Mouse (Mus musculus): ENCODE measurements around the gene Icosl.
"Not testable (repeated sequence)": the region's sequence is repeated elsewhere in the genome, so short reads cannot be mapped to it uniquely, and the experiment has no call there.

Gene Icosl

DNA sequence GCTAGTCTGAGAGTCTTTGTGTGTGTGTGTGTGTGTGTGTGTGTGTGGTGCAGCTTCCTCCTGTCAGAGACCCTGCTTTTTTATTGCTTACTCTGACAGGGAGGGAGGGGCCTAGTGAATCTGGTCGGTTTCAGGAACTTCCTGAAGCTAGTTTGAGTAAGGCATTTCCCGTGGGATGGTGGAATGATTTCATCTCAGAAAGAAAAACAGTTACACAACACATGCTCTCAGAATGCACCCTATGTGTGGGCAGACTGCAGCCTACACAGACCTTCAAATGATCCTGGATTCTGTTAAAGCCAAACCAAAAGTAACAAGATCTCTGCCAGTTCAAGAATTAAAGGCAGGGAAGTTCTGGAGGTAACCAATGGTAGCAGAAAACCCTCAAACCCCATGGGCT, 46.1 kb downstream of the Icosl start:
- peak; percentile 19 for DNase-seq (ENCODE audit: low read depth, low spot score)

DNA sequence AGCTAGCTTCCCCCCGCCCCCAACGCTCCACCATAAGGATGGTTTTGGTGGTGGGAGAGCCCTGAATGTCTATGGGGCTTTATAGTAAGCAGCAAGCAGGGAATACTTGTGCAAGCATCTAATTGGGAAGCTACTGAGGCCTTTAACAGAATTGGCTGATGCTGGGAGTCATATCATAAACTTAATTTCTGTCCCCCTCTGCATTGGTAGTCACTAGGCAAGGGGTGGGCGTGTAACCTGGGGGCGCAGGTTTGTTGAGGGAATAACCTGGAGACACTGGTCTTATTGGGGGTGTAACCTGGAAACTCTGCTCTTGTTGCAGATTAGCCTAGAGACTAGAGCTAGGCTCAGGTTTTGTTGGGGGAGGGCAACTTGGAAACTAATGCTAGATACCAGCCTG, 50.3 kb downstream of the Icosl start:
- DNase-seq (ENCODE audit: low read depth, low spot score): no peak

GRCm38 (mm10) chr10:78124137-78124536, 55.0 kb downstream of the Icosl start:
- not testable (repeated sequence) for DNase-seq (ENCODE audit: low read depth, low spot score)

GRCm38 (mm10) chr10:78125061-78125460, 56.0 kb downstream of the Icosl start:
- DNase-seq (ENCODE audit: low read depth, low spot score): not testable (repeated sequence)

- DNase-seq (ENCODE audit: low read depth, low spot score): no peak
Observed at GRCm38 (mm10) chr10:78126311-78126710, 57.2 kb downstream of the Icosl start.

- DNase-seq (ENCODE audit: low read depth, low spot score): no peak
Observed at GRCm38 (mm10) chr10:78127046-78127870, 58.2 kb downstream of the Icosl start.

DNA sequence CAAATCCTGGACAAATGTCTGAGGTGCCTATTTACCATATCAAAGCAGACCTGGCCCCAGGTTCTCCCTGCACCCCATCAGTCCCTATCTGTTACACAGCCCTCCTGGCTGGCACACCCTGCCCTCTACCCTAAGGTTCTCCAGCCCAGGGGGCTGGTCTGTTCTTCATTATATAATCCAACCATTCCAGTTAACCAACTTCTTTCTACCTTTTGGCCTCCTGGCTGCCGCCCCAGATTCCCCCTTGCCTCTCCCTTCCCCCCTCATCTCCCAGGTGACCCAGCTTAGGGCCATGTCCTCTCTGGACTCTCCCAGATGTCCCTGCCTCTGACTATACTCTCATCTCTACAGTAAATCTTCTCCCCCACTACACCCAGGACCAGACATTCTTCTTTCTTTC, 58.8 kb downstream of the Icosl start:
- DNase-seq (ENCODE audit: low read depth, low spot score): no peak

GRCm38 (mm10) chr10:78128647-78129046, 59.5 kb downstream of the Icosl start:
- no peak for DNase-seq (ENCODE audit: low read depth, low spot score)

- DNase-seq (ENCODE audit: low read depth, low spot score): no peak
Observed at GRCm38 (mm10) chr10:78129423-78129822, 60.3 kb downstream of the Icosl start.

DNA sequence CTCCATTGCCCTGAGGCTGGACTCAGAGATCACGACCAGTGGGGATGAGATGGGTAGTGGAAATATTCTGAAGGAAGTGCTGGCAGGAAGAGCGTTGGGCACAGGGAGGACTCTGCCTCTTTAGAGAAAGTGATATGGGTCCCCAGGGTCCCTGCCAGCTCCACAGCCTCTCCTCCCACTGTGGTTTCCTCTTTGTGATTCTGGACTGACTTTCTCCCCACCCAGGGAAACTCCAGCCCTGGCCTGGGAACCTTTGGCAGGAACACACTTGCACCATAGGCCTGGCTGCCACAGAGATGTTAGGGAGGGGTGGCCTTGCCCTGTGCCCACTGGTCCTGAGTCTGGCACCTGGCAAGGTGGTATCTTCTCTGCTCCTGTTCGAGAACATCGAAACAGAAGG, 60.9 kb downstream of the Icosl start:
- no peak for DNase-seq (ENCODE audit: low read depth, low spot score)

Data from ZHBTc4 (cell line).